Mouse (Mus musculus) cerebellum, postnatal 10 days (tissue): ENCODE results near the gene Gm13089.
"Not testable (repeated sequence)": the region's sequence is repeated elsewhere in the genome, so short reads cannot be mapped to it uniquely, and the experiment has no call there.

Experiments used
- DNase-seq, 2 experiments: peaks; one replicate each; pipeline ENCODE4 v3.0.0; 2021; ENCODE audit warnings: mixed read lengths in 2 of 2

Gene Gm13089

GRCm38 (mm10) chr4:143702611-143703010, at the start of gene Gm13089:
Gene Gm13089 (minus strand): TSS chr4:143702711.
- no peak for DNase-seq

GRCm38 (mm10) chr4:143719155-143719554, 16.6 kb upstream of the Gm13089 start, which contains the start of gene Gm13078:
Gene Gm13078 (plus strand): TSS chr4:143719455.
- no peak for DNase-seq

GRCm38 (mm10) chr4:143657146-143657545, 45.4 kb downstream of the Gm13089 start, which contains the start of gene Gm13088:
Gene Gm13088 (minus strand): TSS chr4:143657246.
- not testable (repeated sequence) for DNase-seq
